Mouse (Mus musculus): ENCODE data around the gene Vps72. TPM values are rescaled to one million over a fixed set of nuclear protein-coding genes. Genes with fewer than 3 reads are reported as not detected.

The Vps72 gene
- polyA plus RNA-seq, 2 experiments from 2014 or later: 64.5 to 64.8 TPM

DNA sequence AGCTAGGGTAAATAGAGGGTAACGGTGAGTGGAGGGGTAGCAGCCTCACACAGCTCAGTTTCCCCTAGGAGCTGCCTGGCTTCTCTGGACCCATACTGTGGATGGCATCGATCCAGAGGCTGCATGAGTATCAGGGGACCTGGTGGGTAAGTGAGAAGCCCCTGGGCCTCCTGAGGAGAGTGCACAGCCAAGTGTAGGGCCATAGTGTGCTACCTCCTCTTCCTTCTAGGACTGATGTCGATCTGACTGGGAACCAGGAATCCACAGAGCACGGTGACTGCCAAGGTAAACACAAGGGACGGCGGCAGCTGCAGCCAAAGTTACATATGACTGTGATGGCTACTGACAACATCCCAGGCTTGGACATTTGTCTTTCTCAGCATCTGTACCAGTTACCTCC, 60.3 kb downstream of the Vps72 start:
- no peak for ATAC-seq

Other genes starting within 250 kb of the Vps72 start
- 100 to 1,000 TPM; 148 to 197 TPM for gene Psmb4, start 224.1 kb upstream of the Vps72 start, polyA plus RNA-seq (2017; shearing (Covaris generic))
- 1 to 10 TPM; 4.5 to 4.6 TPM for gene Selenbp1, start 178.0 kb upstream of the Vps72 start, polyA plus RNA-seq (2017; shearing (Covaris generic))
- gene Rfx5, start 156.9 kb upstream of the Vps72 start, polyA plus RNA-seq (2017; shearing (Covaris generic)): 10 to 100 TPM in 1 of 2 experiments, 1 to 10 TPM in 1; 10.0 to 12.3 TPM
- gene Pi4kb, start 136.3 kb upstream of the Vps72 start, polyA plus RNA-seq (2017; shearing (Covaris generic)): 10 to 100 TPM in 1 of 2 experiments, 1 to 10 TPM in 1; 9.5 to 10.9 TPM
- gene Zfp687, start 95.6 kb upstream of the Vps72 start, polyA plus RNA-seq (2017; shearing (Covaris generic)): 10 to 100 TPM; 11.7 to 14.0 TPM
- gene Psmd4, start 68.4 kb upstream of the Vps72 start, polyA plus RNA-seq (2017; shearing (Covaris generic)): 100 to 1,000 TPM; 163 to 246 TPM
- gene Pip5k1a, start 4.1 kb upstream of the Vps72 start, polyA plus RNA-seq (2017; shearing (Covaris generic)): 10 to 100 TPM; 15.5 to 21.5 TPM
- 1 to 10 TPM; 2.5 to 3.7 TPM for gene Tmod4, start 13.5 kb downstream of the Vps72 start, polyA plus RNA-seq (2017; shearing (Covaris generic))
- gene Scnm1, start 23.0 kb downstream of the Vps72 start, polyA plus RNA-seq (2017; shearing (Covaris generic)): 10 to 100 TPM; 67.2 to 99.2 TPM
- 10 to 100 TPM; 21.1 to 22.9 TPM for gene Lysmd1, start 23.1 kb downstream of the Vps72 start, polyA plus RNA-seq (2017; shearing (Covaris generic))
- 100 to 1,000 TPM; 216 to 232 TPM for gene Tnfaip8l2, start 31.3 kb downstream of the Vps72 start, polyA plus RNA-seq (2017; shearing (Covaris generic))
- not detected for gene Sema6c, start 49.4 kb downstream of the Vps72 start, polyA plus RNA-seq (2017; shearing (Covaris generic))
- 10 to 100 TPM; 31.0 to 34.7 TPM for gene Gabpb2, start 106.9 kb downstream of the Vps72 start, polyA plus RNA-seq (2017; shearing (Covaris generic))
- gene Cdc42se1, start 117.7 kb downstream of the Vps72 start, polyA plus RNA-seq (2017; shearing (Covaris generic)): 100 to 1,000 TPM; 258 to 260 TPM
- 10 to 100 TPM; 21.2 to 31.5 TPM for gene Mllt11, start 121.1 kb downstream of the Vps72 start, polyA plus RNA-seq (2017; shearing (Covaris generic))
- gene Gm128, start 130.6 kb downstream of the Vps72 start, polyA plus RNA-seq (2017; shearing (Covaris generic)): 1 to 10 TPM in 1 of 2 experiments, under 1 TPM in 1; 0.40 to 1.1 TPM
- gene Bnipl, start 140.2 kb downstream of the Vps72 start, polyA plus RNA-seq (2017; shearing (Covaris generic)): not detected
- gene Mindy1, start 170.3 kb downstream of the Vps72 start, polyA plus RNA-seq (2017; shearing (Covaris generic)): 10 to 100 TPM; 19.3 to 21.6 TPM
- 1 to 10 TPM; 6.3 to 9.7 TPM for gene Prune1, start 171.1 kb downstream of the Vps72 start, polyA plus RNA-seq (2017; shearing (Covaris generic))
- under 1 TPM in 1 of 2 experiments, not detected in 1; 0.83 TPM for gene Anxa9, start 196.2 kb downstream of the Vps72 start, polyA plus RNA-seq (2017; shearing (Covaris generic))
- 100 to 1,000 TPM; 139 to 172 TPM for gene Cers2, start 203.8 kb downstream of the Vps72 start, polyA plus RNA-seq (2017; shearing (Covaris generic))
- 10 to 100 TPM; 16.9 to 25.5 TPM for gene Setdb1, start 246.2 kb downstream of the Vps72 start, polyA plus RNA-seq (2017; shearing (Covaris generic))